Mouse (Mus musculus) C2C12 (cell line): Measurements from ENCODE around the gene Sco1. TPM values are rescaled to one million over a fixed set of nuclear protein-coding genes. Genes with fewer than 3 reads are reported as not detected.
"Not testable (repeated sequence)": the region's sequence is repeated elsewhere in the genome, so short reads cannot be mapped to it uniquely, and the experiment has no call there.

Source experiments
- H3K27me3 ChIP-seq: one replicate; pipeline ENCODE4 v1.6.1; 2011; ENCODE audit not compliant: control insufficient read depth, insufficient read depth, insufficient read length
- H3K36me3 ChIP-seq: one replicate; pipeline ENCODE4 v1.6.1; 2011; ENCODE audit not compliant: control insufficient read depth, insufficient read depth
- H3K4me3 ChIP-seq: one replicate; pipeline ENCODE4 v1.5.1; 2011; ENCODE audit warnings: mild to moderate bottlenecking, control low read depth; ENCODE audit not compliant: poor library complexity, insufficient read depth, severe bottlenecking
- H3K79me2 ChIP-seq: one replicate; pipeline ENCODE4 v1.6.1; 2011; ENCODE audit not compliant: control insufficient read depth, insufficient read depth
- H3K79me3 ChIP-seq: one replicate; pipeline ENCODE4 v1.6.1; 2011; ENCODE audit warnings: low read depth, control low read depth
- H3ac ChIP-seq: one replicate; pipeline ENCODE3; 2011; ENCODE audit warnings: low read depth; ENCODE audit not compliant: control insufficient read depth, insufficient read length
- CEBPB ChIP-seq: IDR thresholded peaks from one replicate; pipeline ENCODE4 v1.6.1; 2011; ENCODE audit warnings: low read depth, mild to moderate bottlenecking, control low read depth, moderate library complexity
- CTCF ChIP-seq: IDR thresholded peaks from one replicate; pipeline ENCODE4 v1.5.1; 2011; ENCODE audit not compliant: control insufficient read depth, insufficient read depth, insufficient read length
- FOSL1 ChIP-seq: IDR thresholded peaks from one replicate; pipeline ENCODE4 v1.8.0; 2011; ENCODE audit warnings: mild to moderate bottlenecking, low read length; ENCODE audit not compliant: poor library complexity, insufficient read depth, severe bottlenecking
- MAX ChIP-seq: IDR thresholded peaks from one replicate; pipeline ENCODE4 v1.6.1; 2011; ENCODE audit warnings: mild to moderate bottlenecking, control low read depth
- MYOD1 ChIP-seq: IDR thresholded peaks from one replicate; pipeline ENCODE4 v1.6.1; 2011; ENCODE audit warnings: low read depth; ENCODE audit not compliant: control insufficient read depth, insufficient read length
- MYOG ChIP-seq: IDR thresholded peaks from one replicate; pipeline ENCODE4 v1.6.1; 2011; ENCODE audit not compliant: control insufficient read depth, insufficient read length; ENCODE audit errors: extremely low read depth
- USF1 ChIP-seq: IDR thresholded peaks from one replicate; pipeline ENCODE4 v1.6.1; 2011; ENCODE audit warnings: low read depth, mild to moderate bottlenecking, control low read depth, moderate library complexity
- polyA plus RNA-seq: library from polyadenylated mRNA; unstranded; fragments of >200 nt; fragmentation: generic; extraction: Trizol; gene quantifications from one replicate; pipeline ENCODE4 v1.2.1, GENCODE M21; 2012; ENCODE audit warnings: missing spikeins

Gene Sco1
- polyA plus RNA-seq, 1 experiment = 8.3 TPM

DNA sequence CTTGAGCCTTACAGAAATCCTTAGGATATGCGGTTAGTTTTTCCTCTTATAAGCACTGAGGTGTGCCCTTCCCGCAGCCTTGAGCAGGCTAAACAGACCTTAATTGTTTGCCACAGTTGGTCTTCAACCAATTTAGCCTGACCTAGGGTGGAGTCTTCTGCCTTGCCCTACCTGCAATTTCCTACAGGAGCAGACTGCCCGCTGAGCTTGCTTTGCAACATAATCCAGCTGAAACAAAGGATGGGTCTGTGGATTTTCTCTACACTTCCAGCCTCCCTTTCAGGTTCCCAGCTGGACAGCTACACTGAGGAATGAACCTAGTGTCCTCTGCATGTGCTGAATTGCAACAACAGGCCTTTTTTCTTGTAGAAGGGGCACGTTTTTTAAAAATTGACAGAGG, 40.8 kb upstream of the Sco1 start:
- TF ChIP-seq USF1 (no peak), CTCF (no peak), MYOG (no peak), CEBPB (no peak), MAX (no peak), MYOD1 (no peak), FOSL1 (no peak)
- H3K4me3 ChIP-seq = no peak overlapping the region
- H3ac ChIP-seq = no peak overlapping the region

DNA sequence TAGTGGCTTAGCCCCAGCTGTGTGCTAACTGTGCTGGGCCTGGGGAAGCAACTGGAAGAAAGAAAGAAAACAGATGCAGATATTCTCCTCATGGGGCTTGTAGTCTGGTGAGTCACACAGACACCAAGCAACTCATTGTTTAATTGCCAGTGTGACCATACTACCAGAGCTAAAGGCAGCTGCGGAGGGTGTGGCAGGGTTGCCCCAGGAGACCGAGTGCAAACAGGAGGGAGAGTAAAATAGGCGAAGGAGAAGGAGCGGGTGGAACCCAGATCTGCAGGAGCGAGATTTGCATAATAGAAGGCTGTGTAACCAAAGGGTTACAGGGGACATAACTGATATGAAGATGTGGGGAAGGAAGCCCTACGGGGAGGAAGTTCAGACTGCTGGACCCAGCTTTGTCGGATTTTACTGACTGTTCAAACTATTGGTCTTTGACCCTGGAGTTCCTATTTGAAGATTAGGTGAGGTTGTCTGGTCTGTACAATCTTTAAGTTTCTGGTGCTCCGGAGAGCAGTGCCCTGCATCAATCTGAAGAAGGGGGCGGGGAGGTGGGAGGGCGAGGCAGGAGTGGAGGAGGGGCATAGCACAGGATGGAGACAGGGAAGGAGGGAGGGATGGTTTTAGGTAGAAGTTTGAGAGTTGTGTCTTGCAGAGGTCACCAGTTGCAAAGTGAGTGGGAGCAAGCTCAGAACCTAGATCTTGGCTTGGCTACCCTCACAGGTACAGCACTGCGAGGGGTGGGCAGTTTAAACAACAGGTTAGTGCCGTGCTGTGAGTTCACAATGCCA, 34.5 kb upstream of the Sco1 start:
- no peak overlapping the region for H3ac ChIP-seq
- no peak overlapping the region for H3K4me3 ChIP-seq
- TF ChIP-seq CEBPB (no peak), CTCF (no peak), MYOD1 (peak; percentile 74), USF1 (no peak), FOSL1 (peak; percentile 20), MYOG (no peak), MAX (peak; percentile 42)
- H3K36me3 ChIP-seq = no peaks in the 10 kb centered on the region
- H3K27me3 ChIP-seq = no peaks in the 10 kb centered on the region
- H3K79me3 ChIP-seq = no peaks in the 10 kb centered on the region
- H3K79me2 ChIP-seq = no peaks in the 10 kb centered on the region

More for the DNA sequence above, 40.8 kb upstream of the Sco1 start:
- no peaks in the 10 kb centered on the region for H3K79me2 ChIP-seq
- H3K36me3 ChIP-seq = no peaks in the 10 kb centered on the region
- H3K27me3 ChIP-seq = no peaks in the 10 kb centered on the region
- no peaks in the 10 kb centered on the region for H3K79me3 ChIP-seq

DNA sequence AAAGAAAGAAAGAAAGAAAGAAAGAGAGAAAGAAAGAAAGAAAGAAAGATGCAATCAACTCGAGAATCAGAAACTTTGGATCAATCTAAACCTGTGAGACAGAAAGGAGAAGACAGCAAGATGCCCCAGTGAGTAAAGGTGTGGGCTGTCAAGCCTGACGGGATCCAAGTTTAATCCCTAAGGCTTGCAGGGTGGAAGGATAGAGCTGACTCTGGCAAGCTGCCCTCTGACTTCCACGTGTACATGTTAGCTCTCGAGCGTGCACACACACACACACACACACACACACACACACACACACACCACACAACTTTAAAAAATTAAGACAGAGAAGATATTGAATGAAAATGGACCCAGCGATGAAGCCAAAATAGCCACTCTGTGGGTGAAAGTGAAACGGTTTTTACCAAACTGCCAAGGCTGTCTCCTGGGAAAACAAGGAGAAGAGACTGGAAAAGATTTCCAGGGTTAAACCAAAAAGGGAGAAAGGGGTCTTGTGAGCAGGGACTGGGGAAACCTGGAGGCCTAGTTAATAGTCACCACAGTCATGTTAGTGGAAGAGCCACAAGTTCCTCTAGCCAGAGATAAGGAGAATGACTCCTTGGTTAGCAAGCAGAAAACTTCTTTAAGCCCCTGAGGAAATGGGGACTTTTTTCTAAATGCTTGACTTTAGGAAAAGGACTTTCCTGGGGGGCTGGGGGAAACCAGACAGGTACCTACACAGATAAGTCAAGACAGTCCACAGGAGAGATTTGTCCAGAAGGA, 32.6 kb upstream of the Sco1 start:
- TF ChIP-seq FOSL1 = no peak
- no peak for TF ChIP-seq MAX
- no peak for TF ChIP-seq CTCF
- no peak for TF ChIP-seq CEBPB
- TF ChIP-seq MYOD1 = no peak
- H3K27me3 ChIP-seq = no peaks in the 10 kb centered on the region
- H3K79me2 ChIP-seq = no peaks in the 10 kb centered on the region
- H3K36me3 ChIP-seq = no peaks in the 10 kb centered on the region
- no peak overlapping the region for H3ac ChIP-seq
- no peak overlapping the region for H3K4me3 ChIP-seq
- H3K79me3 ChIP-seq = no peaks in the 10 kb centered on the region

DNA sequence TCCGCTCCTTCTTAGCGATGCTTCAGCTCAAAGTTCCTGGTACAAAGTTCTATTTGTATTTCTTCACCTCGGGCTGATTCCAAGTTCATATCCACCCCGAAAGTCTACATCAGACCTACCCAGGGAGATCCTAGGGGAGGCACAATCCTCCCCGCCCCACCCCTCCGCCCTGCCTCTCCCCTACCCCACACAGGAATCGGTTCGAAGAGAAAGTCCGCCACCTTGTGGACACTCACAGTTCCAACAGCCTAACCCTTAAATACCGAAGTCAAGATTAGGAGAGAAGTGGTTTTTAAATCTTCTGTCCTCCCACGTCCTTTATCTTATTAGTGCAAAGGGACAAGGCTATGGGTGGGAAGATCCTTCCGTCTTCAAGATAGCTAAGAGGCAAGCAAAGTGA, 31.5 kb upstream of the Sco1 start:
- Histone ChIP-seq H3ac (no peak overlapping the region), H3K79me2 (no peaks in the 10 kb centered on the region), H3K36me3 (no peaks in the 10 kb centered on the region), H3K27me3 (no peaks in the 10 kb centered on the region), H3K4me3 (no peak overlapping the region), H3K79me3 (no peaks in the 10 kb centered on the region)
- TF ChIP-seq CEBPB (no peak), MAX (no peak), CTCF (peak; percentile 49), FOSL1 (no peak), MYOD1 (no peak)

DNA sequence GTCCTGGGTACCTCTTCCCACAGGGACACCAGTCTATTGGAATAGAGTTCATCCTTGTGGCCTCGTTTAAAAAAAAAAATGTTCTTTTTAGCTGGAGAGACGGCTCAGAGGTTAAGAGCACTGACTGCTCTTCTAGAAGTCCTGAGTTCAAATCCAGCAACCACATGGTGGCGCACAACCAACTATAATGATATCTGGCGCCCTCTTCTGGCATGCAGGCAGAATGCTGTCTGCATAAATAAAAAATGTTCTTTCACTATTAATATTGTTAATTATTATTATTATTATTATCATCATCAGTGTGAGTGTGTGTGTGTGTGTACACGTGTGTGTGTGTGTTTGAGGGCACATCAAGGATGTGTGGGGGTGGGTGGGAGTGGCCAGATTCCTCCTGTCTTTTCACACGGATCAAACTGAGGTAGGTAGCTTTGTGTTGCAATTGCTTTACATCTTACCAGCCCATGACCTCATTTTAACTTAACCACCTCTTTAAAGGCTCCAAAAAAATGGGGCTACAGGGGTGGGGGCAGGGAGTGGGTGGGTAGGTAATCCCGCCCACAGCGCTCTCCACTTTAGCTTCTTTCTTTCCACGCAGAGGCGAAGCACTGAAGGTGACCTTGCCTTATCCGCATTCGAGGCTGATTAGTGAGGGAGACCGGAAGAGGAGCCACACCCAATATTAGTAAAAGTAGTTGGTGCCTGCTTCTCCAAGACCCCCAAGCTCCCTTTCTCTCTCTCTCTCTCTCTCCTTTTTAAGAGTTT, 29.9 kb upstream of the Sco1 start:
- Histone ChIP-seq H3K4me3 (no peak overlapping the region), H3K27me3 (no peaks in the 10 kb centered on the region)
- no peak for TF ChIP-seq USF1
- TF ChIP-seq CTCF = peak; percentile 64

DNA sequence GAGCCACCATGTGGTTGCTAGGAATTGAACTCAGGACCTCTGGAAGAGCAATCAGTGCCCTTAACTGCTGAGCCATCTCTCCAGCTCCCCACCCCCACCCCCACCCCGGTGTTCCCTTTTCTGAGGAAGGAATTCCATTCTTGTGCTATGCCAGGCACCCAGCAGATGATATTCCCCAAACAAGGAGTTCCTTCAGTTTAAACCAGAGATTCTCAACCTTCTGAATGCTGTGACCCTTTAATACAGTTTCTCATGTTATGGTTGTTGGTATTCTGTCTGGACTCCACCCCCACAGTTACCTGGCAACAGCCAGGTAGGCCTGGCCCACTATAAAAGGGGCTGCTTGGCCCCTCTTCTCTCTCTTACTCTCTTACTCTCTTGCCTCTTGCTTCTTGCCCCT, 29.3 kb upstream of the Sco1 start:
- not testable (repeated sequence) for H3K4me3 ChIP-seq, H3ac ChIP-seq, H3K36me3 ChIP-seq, H3K79me3 ChIP-seq, H3K27me3 ChIP-seq, H3K79me2 ChIP-seq

More for the DNA sequence above, 29.9 kb upstream of the Sco1 start:
- Histone ChIP-seq H3K36me3 (no peaks in the 10 kb centered on the region), H3K79me3 (no peaks in the 10 kb centered on the region), H3K79me2 (no peaks in the 10 kb centered on the region), H3ac (no peak overlapping the region)
